Mouse (Mus musculus): Measurements from ENCODE around the gene Ppfia2.

The Ppfia2 gene

DNA sequence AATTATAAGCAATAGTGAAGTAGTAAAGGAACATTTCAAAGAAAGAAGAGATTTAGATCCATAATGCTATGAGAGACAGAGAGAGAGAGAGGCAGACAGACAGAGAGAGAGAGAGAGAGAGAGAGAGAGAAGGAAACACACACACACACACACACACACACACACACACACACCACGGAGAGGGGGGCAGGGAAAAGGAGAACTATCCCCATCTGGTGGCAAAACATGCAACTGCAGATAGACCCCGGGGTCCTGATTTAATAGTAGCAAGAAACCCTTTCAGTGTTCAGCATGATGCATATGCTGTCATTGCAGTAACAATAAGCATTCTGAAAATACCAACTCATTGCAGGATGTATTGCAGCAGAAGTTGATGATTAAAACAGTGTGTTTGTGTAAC is 442.9 kb downstream of the Ppfia2 start:
- in situ Hi-C loops (cut with MboI, MseI): no loop called here

DNA sequence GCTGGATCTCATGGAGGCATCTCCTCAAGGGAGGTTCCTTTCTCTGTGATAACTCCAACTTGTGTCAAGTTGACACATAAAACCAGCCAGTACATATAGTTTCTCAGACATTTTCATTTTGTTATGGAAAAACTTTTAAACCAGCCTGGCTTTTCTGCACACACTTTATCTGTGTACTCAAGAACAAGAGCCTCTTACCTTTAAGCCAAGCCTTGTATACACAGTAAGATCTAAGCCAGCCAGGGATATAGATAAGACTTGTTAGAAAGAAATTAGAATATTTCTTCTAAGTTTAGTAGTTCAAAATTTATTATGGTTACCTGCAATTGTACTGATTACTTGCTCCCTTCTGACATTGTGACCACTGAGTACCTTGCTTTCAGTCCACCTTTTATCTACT is 444.1 kb downstream of the Ppfia2 start:
- in situ Hi-C loops (cut with MboI, MseI): no loop called here

DNA sequence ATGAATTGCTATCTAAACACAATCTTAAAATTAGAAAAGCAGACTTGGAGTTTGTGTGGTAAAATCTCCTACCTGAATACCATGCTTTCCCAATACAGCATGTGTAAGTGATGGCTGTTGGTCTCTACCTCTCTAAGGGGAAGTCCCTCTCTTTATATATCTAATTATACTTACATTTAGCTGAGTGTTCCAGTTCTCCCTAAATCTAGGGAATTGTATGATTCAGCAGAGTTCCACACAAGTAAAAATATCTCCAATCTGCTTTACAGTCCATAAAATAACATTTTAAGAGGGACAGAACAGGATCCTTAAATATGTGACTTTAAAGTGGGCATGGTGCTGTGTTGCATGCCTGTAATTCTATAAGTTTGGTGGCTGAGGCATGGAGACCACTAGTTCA is 444.7 kb downstream of the Ppfia2 start:
- in situ Hi-C loops (cut with MboI, MseI): no loop called here

DNA sequence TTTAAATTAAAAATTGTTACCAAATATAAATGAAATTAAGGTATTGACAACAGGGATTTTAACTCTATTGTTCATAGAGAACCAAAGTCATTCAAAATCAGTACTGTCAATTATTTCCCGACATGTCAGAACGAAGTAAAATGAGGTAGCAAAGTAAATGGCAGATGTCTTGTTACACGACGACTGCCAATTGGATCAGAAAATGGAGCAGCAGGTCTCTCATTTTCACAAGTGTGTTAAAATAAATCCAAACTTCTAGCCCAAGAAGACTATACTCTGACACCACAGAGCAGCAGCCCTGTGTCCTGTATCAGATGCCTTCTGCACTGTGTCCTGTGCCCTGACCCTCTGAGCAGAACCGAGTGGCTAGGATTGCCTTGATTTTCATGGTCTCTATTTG is 454.2 kb downstream of the Ppfia2 start:
- in situ Hi-C loops (cut with MboI, MseI): no loop called here

DNA sequence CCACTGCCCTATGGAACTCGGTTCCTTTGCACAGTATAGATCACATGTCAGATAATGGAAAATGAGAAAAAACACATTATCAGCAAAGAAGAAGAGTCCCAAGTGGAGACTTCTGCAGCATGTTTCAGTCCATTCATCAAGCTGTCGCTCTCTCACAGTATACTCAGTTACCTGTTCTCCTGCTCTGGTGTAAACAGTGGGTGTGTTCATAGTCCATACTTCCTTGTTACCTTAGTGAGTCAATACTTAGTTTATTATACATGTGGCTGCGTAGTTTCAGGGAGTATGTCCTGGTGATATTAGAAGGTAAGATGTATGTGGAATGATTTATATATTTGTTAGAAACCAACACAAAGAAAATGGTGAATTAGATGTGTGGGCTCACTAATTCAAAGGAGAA is 454.7 kb downstream of the Ppfia2 start:
- in situ Hi-C loops (cut with MboI, MseI): no loop called here

DNA sequence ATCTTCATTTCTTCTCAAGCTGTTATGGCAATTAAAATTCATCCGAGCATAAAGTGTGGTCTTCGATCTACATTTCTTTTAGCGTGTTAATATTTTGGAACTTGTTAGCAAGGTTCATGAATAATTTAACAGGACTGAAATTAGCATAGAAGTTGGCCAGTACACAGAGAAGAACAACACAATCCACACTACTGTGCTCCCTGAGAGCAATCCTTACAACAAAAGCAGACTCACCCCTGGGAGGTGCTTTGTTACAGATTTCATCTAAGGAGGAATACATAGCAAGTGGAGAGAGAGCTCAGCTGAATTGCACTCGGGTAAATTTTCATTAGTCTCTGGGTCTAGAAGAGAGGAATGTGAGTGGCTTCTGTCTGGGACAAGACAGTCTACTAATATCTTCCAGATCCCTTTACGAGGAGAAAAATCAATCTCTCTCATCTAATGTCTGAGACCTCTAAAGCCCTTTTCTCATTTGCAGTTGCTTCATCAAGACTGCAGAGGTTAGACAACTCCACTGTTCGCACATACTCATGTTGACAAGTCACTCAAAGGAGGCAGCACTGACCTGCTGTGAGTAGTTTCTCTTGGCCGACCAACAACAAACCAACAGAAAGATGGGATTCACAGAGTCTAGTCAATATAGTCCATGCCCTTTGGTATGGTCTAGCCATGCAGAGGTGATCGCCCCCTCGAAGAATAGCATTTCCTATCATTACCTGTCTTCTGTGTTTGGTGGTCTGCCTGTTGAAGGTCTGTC is 458.6 kb downstream of the Ppfia2 start:
- in situ Hi-C loops (cut with MboI, MseI): no loop called here

DNA sequence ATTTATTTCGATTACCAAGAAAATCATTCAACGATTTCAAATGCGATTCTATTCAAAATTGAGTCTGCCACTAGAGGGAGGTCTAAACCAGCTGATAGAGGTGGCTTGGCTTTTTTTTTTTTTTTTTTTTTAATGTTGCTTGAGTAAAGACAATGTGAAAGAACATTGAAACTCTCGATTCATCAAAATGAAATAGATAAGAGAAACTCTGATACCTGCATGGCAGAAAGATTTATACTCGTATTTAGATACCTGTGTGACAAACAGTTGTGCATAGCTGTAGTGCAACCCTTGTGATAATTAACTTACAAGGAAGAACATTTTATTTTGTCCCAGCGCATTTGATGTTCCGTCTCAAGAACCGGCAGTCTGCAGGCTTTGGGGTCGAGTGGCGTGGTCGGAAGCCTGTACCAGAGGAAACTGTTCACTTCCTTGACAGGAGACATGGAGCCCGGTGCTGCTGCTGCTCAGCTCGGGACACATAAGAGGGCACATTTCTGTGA is 462.5 kb downstream of the Ppfia2 start:
- in situ Hi-C loops (cut with MboI, MseI): no loop called here

DNA sequence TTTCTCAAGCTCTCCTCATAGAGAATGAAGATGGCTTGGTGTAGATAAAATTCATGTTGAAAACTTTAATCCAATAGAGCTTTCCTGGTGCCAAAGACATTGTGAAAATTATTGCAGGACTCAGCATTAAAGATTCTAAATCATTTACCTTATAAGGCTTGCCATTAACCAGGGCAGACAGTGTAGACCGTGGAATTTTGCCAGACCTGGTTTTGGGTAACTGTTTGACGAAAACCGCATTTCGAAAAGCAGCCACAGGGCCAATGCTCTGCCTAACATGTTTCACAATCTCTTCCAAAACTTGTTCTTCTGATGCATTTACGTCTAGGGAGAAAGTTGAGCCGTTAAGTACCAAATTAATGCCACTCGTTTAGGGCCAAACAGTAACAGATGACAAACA is 466.9 kb downstream of the Ppfia2 start:
- in situ Hi-C loops (cut with MboI, MseI): no loop called here

DNA sequence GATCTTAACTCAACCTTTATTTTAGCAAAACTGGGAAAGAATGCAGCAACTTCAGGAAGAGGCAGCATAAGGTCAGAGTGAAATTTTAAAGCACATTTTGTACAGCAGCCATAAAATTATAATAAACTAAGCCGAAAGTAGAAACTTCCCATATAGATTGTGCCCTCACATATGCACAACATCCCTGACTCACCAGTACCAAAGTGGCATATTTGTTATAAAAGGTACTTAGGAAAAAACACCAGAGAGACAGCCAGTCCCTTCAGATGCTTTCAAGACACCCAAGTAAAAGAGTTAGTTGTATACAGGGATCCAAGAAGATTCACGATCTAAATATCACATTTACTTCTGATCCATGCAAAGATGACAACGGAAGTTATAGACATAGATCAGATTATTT is 468.7 kb downstream of the Ppfia2 start:
- in situ Hi-C loops (cut with MboI, MseI): no loop called here

DNA sequence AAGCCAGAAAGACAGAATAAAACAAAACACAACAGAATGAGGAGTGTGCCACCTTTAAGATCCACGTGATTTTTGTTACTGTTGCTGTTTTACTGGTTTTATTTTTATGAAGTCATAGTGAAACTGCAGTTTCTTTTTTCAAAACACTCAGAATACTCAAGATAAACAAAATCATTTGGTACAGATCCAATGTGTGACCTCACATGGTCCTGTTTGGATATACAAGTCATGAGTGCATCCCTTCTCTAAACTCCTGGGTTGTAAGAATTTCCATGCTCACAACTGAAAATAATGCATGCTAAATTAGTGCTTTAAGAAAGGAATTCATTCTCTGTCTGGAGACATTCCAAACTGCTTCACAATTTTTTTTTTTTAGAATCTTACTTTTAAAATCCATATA is 469.3 kb downstream of the Ppfia2 start:
- in situ Hi-C loops (cut with MboI, MseI): no loop called here

GRCm38 (mm10) chr10:106941380-106941779 is 471.2 kb downstream of the Ppfia2 start:
- in situ Hi-C loops (cut with MboI, MseI): no loop called here

DNA sequence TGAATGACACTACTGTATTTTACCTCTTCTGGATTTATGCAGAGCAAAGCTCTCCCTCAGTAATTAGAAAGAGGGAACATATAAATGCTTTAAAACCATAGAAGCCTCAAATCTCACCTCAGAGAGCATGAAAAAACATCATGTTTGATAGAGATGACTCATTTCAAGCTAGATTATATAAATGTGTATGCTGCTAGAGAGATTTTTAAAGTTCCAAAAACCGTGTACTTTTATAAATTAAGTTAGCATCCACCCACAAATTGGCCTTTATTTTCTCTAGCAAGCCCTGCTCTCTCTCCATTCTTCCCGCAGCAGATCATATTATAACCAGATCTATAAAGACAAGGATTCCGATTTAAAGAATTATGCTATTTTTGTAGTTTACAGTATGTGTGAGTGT is 488.9 kb downstream of the Ppfia2 start:
- in situ Hi-C loops (cut with MboI, MseI): no loop called here

- in situ Hi-C loops (cut with MboI, MseI): no loop called here
Measured at GRCm38 (mm10) chr10:106975193-106976141, 505.3 kb downstream of the Ppfia2 start.

Measured in T-helper 2 cell (primary cell).